Mouse (Mus musculus): ENCODE results near the gene Galk2.

Gene Galk2

DNA sequence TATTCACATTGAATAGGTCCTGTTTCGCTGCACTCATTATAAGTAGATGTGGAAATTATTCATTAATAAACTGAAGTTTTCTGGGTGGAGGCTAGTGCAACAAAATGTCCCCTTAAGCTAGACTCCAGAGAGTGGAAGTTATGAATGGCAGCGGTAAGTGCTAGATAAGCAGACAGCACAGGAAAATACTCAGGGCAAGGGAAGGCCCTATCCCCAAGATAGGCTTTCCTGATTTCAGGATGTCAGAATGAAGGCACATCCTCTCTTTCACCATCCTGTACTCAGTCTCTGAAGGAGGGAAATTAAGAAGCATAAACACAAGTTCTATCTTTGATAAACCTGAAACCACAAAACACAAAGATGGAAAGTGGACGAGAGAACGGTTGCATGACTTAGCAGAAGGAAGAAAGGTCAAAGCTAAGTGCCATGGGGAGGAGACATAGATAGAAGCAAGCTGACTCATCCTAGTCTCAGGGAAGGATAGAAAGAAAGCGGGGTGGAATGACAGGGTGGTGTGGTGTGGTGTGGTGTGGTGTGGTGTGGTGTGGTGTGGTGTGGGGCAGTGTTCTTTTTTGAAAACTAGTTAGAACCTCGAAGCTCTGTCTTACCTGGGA, 42.0 kb downstream of the Galk2 start:
- DNase-seq: no peak

DNA sequence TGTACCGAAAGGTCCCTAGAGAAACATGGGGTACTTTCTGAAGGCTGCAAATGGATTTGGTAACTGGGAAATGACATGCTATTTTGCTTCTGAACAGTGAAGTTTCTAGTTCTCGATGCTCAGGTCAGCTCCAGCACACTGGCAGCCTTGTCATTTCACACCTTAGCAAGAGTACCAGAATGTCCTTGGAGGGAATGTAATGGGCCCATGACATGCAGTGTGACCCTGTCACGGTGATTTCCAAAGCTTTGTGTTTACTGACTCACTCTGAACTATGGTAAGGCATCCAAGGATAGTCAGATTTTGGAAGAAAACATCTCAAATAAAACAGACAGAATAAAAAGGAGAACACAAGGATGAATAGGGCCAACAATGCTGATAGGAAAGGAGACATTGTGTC, 42.5 kb downstream of the Galk2 start:
- no peak for DNase-seq

DNA sequence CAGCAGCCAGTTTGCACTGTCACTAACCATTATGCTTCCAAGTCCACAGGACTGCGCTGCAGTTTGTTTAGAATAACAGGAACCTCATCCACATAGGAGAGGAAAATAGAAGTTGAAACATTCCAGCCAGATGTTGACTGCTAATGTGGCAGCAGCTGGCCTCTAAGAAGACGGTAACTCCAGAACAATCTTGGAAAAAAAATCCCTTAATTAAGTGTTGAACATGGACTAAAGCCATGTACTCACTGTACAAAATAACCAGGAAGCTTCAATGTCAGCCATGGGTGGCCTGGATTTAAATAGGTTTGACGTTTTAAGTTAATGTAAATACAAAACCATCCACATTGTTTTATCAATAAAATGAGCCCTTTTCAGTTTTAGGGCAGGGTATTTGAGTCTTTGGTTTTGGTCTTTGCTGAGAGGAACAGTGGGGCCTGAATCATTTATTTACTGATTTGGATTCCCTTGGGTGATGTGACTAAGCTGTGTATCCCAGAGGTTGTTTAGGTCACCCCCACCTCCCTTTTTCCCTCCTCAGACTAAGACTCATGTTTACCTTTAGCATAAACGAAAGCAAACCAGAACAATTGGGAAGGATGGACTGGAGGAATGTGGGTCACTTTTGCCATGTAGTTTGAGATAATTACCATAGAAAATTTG, 47.6 kb downstream of the Galk2 start:
- DNase-seq: no peak

DNA sequence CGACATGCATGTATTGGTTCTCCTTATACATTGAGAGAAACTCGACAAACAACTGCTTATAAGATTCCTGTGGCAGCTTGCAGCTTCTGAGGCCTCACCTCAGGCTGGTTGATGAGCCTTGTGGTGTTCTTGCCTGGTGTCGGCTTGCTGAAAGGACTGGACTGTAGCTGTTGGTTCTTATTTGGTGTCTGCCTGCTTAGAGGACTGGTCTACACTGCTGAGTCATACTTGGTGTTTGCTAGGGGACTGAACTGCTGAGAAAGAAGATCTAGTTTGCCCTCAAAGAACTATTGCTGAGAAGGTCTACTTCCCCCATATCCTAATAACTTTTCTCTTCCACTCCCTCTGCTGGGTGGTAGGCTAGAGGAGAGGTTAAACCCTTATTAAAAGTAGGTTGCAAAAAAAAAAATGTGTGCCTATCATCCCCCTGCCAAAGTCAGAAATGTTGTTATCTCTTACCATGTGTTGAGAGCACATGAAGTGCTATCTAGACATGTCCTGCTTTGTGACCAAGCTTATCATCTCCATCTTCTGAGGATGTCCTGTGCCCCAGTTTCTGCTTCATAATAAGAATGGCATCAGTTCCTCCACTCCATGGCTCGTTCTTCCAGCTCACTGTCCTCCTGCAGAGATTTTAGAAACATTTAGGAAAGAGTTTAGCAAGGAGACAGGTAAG, 48.8 kb downstream of the Galk2 start:
- no peak for DNase-seq

DNA sequence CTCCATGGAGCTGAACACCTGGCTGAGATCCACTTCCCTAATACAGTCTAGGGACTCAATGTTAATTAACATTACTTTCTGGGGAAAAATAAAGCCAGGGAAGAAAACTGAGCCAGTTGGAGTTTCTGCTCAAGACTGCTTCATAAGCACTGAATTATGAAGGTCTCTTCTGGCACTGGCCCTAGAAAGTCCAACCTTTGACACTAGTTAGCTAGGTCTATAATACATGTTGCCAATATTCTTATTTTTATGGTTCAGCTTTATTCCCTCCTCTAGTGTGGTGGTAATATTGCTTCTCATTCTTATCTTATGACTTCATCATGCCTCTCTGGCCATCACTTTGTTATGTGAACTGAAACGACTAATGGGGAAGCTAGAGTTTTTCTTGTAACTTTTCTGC, 55.3 kb downstream of the Galk2 start:
- no peak for DNase-seq

DNA sequence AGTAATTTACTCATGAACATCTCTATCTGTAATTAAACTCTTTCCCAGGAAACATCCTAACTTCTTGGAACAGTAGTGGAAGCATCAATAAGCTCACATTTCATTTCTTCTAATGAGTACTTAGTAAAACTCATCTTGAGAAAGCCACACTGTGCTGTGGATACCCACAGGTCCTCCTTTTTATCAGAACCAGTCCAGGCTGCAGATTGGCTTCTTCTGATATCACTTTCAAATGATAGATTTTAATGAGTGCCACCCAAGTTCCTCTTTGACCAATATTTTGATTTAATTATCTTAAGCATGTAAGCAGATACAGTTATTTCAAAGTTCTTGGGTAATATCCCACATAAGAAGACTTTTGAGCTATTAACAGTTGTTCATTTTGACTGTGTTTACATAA, 55.8 kb downstream of the Galk2 start:
- DNase-seq: no peak

DNA sequence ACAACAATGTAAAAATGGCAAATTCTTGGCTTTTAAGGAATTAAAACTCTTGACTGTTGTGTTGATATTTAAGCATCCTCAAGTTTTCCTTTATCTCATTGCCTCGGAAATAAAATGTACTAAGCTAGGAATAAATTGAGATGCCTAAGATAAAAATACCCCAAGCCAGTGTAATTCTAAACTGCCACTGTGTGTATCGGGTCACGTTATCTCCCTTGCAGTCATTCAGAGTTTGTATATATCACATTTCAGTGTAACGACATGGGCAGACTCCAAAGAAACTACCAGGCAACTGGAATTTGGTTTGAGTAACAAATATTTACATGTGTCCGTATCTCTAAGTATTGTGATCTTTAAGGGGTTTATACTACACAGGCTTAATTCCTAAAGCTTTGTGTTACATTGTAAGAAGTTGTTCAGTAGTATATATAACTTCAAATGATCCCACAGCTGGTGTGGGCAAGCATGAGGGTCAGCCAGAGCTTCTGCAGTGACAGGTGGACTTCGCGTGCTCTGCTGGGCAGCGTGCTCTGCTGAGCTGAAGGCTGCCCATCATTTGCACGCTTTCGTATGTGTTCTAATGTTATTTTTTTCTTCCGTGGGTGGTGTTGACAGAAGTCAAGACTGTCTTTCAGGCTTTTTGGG, 57.9 kb downstream of the Galk2 start:
- DNase-seq: no peak

DNA sequence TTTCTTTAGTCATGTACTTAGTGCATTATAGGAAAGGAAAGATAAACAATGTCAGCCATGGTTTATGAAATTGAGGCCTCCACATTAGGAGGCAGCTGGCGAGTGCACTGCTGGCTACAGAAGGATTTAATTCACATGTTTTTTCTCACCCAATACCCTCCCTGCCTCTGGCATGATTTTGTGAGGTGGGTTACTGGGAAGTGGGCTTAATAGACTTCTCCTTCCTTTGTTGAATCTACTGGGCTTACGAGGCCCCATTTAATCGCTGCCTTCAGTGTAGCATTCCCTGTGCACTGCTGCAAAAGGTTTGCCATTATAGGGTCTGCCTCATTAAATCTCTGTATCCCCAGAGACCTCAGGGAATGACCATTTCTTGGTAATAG, 58.4 kb downstream of the Galk2 start:
- no peak for DNase-seq

DNA sequence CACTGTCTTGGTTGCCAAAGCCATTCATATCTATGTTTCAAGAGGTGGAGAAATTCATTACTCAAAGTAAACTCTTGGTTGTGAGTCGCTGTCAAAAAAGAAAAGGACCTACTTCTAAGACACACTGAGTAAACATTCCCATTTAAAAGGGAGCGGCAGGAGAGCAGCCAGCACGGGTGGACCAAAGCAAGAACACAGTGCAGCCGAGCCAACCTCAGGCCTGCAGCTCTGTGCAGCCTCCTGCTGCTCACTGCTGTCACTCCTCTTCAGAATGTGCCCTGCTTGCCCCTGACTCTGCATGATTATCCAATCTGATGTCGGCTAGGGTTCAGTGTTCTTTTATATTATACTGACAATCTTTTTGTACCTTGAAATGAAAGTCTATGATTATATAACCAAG, 62.4 kb downstream of the Galk2 start:
- DNase-seq: no peak

DNA sequence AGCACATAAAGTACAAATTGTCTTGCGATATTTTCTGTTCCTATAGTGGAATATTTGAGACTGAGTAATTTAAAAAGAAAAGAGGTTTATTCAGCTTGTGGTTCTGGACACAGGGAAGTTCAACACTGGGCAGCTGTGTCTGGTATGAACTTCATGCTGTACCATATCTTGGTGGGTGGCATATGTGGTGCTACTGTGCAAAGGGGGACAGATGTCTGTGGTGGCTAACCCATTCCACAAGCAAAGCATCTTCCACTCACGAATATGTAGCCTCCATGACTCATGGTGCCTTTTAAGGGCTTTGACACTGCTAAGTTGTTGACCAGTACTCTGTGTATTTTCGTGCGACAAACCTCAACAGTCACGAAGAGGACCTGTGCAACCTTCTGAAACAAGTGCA, 63.2 kb downstream of the Galk2 start:
- DNase-seq: no peak

DNA sequence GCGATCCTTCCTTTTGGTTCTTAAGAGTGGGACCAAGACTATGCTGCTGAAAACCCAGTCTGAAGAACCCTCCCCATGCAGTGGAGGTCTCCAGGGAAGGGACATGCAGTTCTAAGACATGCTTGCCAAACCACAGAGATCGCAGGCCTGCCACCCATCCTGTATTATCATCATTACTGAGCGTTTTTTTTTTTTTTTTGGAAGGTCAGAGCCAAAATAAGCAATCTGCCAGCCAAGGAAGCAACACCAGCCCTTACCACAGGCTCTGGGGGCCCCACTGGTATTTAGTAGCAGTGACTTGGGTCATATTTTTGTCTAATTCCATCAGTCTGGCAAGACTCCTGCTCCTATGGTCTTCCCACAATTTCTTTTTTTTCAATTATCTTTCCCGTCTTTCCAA, 64.0 kb downstream of the Galk2 start:
- no peak for DNase-seq

DNA sequence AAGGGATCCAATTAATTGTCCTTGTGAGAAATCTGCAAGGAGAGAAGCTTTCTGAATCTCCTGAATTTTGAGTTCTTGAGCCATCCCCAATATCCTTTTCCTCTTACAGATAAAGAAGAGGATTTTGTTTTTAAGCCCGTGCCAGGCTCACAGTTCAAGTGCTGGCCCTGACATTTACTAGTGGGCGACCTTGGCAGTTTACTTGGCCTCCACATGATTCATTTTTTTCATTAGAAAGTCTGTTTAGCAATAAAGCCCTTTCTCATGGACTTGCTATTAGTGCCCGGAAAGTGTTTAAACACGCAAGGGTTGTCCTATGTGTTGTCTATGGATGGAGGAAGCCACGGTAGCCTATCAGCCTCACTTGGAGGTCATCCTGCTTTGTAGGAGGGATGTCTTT, 64.4 kb downstream of the Galk2 start:
- DNase-seq: no peak

DNA sequence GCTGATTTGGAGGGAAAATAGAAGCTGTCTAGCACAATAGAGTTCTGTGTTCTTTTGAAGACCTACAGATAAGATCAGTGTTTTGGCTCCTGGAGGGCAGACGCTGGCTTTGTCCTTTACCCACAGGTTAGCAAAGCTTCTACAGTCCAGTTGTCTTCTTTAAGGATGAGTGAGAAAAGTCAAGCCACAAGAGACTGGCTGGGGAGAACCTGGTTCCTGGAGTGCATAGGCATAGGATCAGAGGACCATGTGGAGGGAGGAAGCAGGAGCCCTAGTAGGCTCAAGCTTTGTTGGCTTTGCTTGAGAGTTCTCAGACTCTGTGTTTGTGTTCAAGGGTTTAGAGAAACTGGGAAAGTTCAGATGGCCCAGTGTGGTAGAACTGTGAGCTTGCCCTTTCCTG, 65.6 kb downstream of the Galk2 start:
- DNase-seq: no peak

DNA sequence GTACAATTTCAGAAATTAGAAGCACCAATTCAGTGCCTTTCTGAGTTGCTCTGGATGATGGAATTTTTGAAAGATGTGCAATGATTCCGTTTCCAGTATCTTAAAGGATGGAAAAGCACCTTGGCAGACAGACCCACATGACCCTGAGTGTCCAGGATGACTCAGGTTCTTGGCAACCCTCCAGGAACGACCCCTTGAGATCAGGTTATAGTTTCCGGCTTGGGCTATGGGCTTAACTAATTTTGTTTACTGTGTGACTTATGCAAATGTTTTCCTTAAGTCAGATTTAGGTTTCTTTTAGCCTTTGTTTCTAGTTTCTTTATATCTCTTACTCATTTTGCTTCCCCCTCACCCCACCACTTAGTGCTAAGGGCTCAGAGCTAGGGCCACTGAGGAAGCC, 66.2 kb downstream of the Galk2 start:
- DNase-seq: no peak

DNA sequence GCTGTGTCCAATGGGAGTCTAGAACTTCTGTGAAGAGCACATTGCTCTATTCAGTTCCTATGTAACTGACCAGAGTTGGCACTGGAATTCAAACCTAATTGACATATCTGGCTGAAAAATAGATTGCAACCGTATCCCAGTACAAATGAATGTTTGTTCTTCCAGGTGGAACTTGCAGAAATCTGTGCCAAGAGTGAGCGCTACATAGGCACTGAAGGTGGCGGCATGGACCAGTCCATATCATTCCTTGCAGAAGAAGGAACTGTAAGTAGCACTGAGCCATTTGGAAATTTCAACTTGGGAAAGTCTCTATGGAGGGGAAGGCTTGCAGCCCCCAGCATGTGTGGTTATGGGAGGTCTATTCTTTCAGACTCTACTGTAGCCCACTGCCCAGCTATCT, 70.5 kb downstream of the Galk2 start:
- DNase-seq: no peak

DNA sequence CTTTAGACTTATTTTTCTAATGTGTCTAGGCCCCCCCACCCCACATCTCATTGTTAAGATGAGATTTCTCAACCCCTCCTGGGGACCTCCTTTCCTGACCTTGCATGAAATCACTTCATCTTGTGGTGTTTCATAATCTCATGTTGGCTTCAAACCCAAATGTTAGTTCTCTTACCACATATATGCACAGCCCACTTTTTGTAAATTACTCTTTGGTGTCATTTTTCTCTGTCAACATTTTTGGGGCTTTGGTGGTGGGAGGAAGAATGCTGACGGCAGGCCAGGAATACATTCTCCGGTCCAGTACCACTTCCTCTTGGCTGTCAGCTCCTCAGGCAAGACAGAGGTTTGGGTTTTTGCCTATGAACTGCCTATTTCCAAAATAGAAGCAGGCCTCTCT, 71.0 kb downstream of the Galk2 start:
- no peak for DNase-seq

DNA sequence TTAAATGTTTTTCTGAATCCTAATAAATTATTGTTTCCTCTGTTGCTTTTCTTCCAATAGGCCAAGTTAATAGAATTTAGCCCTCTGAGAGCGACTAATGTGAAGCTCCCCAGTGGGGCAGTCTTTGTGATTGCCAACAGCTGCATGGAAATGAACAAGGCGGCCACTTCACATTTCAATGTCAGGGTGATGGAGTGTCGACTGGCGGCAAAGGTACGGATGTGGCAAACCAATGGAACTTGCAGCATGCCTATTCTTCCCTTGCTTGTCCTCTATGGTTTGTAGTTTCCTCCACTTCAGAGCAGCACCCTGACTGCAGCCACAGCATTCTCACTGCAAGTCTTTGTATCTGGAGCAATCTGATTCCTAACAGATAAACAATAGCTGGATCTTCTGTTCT, 72.3 kb downstream of the Galk2 start:
- peak in 1 of 2 experiments; percentile 8 for DNase-seq

DNA sequence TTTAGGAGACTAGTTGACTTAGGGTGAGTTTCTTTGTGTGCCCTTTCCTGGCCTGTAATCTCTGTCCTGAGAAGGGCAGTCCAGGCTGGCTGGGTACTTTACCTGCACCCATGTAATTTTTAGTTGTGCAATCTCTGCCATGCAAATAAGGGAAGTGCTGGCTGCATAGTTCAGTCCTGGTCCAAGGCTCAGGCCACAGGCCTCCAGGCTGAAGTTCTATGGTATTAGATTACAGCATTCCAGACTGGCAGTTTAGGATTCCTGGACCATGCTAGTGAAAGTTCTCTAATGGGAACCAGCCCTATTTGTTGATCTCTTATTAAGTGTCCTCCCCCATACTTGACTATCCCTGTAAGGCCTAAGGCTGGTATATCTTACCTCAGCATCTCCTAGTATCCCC, 73.8 kb downstream of the Galk2 start:
- DNase-seq: no peak

DNA sequence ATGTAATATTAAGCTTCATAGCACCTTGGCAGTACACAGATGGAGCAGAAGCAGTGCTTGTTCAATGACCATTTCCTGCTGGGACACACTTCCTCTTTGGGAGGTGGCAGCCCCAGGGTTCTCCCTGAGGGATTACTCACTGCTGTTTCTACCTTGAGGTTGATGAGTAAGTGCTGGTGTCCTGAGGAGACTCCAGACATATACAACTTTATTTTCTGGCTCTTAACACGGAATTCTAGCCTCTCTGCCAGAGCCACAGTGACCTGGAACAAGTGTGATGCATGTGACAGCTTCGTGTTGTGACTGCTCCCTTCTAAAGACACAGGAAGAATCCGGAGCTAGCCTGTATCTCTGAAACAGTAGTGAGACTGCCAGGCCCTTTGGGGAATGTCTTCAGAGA, 75.1 kb downstream of the Galk2 start:
- no peak for DNase-seq

DNA sequence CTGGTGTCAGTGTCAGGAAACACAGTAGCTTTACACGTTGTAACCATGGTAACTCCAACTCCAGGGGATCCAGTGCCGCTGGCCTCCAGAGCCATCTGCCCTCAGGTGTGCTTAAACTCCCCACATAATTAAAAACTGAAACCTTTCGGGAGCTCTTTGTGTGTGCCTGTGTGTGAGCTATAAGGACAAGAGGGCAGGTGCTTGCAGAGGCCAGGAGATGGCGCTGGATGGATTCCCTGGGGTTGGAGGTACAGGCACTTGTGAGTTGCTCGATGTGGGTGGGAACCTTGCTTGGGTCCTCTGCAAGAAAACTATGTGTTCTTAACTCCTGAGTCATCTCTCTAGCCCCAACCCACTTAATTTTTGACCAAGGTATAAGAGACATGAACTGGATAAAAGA, 77.5 kb downstream of the Galk2 start:
- DNase-seq: peak in 1 of 2 experiments; percentile 15

DNA sequence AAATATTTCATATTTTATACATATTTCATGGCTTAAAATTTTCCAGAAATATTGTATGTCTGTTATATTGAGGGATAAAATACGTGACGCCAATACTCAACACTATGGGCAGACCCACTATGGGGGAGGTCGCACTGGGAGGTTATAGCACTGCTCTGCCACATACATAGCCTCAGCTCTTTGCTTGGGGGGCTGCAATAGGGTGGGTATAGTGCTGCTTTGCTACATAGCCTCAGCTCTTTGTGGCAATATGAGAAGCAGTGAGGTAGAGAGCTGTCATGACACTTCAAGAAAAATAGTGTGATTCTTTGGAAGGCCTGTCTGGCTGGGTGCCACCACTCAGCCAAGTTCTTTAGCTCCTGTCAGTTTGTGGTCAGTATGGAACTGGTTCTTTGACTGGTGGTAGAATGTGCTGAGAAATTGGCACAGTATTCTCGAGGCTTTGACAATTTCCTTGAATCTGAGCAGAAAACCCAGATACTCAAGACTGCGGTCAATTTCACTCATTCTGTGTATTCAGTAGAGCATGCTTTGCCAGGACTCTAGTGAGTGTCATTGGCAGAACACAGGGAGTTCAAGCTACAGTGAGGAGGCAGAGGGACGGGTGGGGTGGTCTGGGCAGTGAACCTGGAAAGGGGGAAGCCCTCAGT, 80.2 kb downstream of the Galk2 start:
- DNase-seq: no peak

DNA sequence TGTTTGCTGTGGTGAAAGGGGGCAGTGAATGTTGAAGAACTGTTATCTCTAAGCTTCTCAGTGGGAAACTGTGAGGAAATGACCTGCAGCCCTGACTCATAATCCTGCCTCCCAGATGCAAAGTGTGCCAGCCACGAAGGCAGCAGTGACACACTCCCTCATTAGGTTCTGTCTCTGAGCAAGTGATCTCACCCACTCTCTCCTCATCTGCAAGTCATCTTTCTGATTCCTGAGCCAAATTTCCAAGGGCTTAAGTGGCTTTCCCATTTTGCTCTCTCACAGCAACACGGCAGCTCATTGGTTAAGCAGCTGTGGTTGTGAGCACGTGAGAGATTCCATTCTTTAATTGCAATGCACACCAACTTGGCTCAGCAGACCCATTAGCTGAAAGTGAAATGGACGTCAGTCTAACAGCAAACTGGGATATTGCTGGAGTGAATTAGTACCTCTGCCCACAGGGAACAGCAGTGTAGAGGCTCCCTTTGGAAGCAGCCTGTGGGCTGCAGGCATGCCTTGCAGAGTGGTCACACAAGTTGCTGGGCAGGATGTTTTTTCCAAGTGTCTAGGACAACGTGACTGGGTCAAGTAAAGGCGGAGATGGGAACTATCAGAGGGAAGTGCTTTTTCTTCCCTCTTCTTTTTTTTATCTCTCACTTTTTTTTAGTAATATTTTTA, 82.3 kb downstream of the Galk2 start:
- DNase-seq: no peak

DNA sequence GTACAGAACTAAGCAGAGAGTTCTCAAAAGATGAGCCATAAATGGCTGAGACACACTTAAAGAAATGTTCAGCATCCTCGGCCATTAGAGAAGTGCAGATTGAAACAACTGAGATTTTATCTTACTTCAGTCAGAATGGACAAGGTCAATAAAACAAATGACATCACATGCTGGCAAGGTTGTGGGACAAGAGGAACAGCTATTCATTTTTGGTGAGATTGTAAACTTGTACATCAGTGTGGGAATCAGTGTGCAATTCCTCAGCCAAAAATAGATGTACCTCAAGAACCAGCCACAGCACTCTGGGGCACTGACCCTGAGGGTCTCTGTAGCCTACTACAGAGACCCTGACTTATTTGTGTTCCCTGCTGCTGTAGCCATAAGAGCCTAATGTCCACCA, 84.4 kb downstream of the Galk2 start:
- DNase-seq: no peak

Data from kidney, postnatal 4 days (tissue).